Mouse (Mus musculus) liver, embryonic 14.5 days (tissue): Measurements from ENCODE around the gene Ppp1r14b. TPM values are rescaled to one million over a fixed set of nuclear protein-coding genes. Genes with fewer than 3 reads are reported as not detected.
A peak's percentile ranks its signal among the peaks of the same experiment; 100 is the strongest.

Experiments
- ATAC-seq: fragments of 200-750 bp; cut with Nextera tagmentation; 2 replicates; pipeline ENCODE4 v1.8.0; 2017; ENCODE audit warnings: moderate number of reproducible peaks, mild to moderate bottlenecking, moderate library complexity; ENCODE audit not compliant: insufficient read depth
- DNase-seq, 3 experiments: peaks; one replicate each; pipeline ENCODE4 v3.0.0-alpha.2; 2012 to 2013; ENCODE audit warnings: low read depth in 3 of 3, low spot score in 3 of 3
- H3K27ac ChIP-seq: fragments of 300-500 bp; sonication (generic); 2 replicates; pipeline ENCODE4 v1.5.1; 2014; ENCODE audit warnings: moderate library complexity, mild to moderate bottlenecking, control low read depth, inconsistent platforms
- H3K27me3 ChIP-seq: fragments of 300-500 bp; sonication (generic); 2 replicates; pipeline ENCODE4 v1.6.1; 2014; ENCODE audit warnings: mild to moderate bottlenecking, low read length, moderate library complexity; ENCODE audit not compliant: control insufficient read depth, insufficient read depth
- H3K36me3 ChIP-seq: fragments of 300-500 bp; sonication (generic); replicated peaks from 2 replicates; pipeline ENCODE4 v1.6.1; 2014; ENCODE audit warnings: low read depth; ENCODE audit not compliant: control insufficient read depth, insufficient read depth
- H3K4me1 ChIP-seq, 2 experiments: fragments of 200-500 bp in 1 of 2; fragments of 300-500 bp in 1 of 2; sonication (generic) in 1 of 2; replicated peaks; 2 replicates each; pipeline ENCODE4 v1.6.1; 2012 to 2014; ENCODE audit warnings: antibody characterized with exemption in 1 of 2, inconsistent platforms in 1 of 2, low read length in 1 of 2; ENCODE audit not compliant: control insufficient read depth in 2 of 2, insufficient read depth in 2 of 2
- H3K4me2 ChIP-seq: fragments of 300-500 bp; sonication (generic); 2 replicates; pipeline ENCODE4 v1.6.1; 2014; ENCODE audit warnings: low read depth, mild to moderate bottlenecking, control low read depth, moderate library complexity
- H3K4me3 ChIP-seq, 2 experiments: fragments of 200-500 bp in 1 of 2; fragments of 300-500 bp in 1 of 2; sonication (generic) in 1 of 2; 2 replicates each; pipeline ENCODE4 v1.5.1; 2012 to 2014; ENCODE audit warnings: low read depth in 2 of 2, low read length in 2 of 2, mild to moderate bottlenecking in 2 of 2, control low read depth in 1 of 2, inconsistent platforms in 1 of 2, moderate library complexity in 1 of 2; ENCODE audit not compliant: insufficient read depth in 1 of 2
- H3K9ac ChIP-seq: fragments of 300-500 bp; sonication (generic); replicated peaks from 2 replicates; pipeline ENCODE4 v1.6.1; 2014; ENCODE audit warnings: mild to moderate bottlenecking, control low read depth, moderate library complexity
- H3K9me3 ChIP-seq: fragments of 300-500 bp; sonication (generic); 2 replicates; pipeline ENCODE4 v1.6.1; 2016; ENCODE audit warnings: low read length, mixed read lengths; ENCODE audit not compliant: control insufficient read depth
- CTCF ChIP-seq: IDR thresholded peaks from 2 replicates; pipeline ENCODE4 v1.5.1; 2016; ENCODE audit warnings: antibody characterized with exemption, low read depth, control low read depth
- EP300 ChIP-seq: IDR thresholded peaks from 2 replicates; pipeline ENCODE4 v1.6.1; 2016; ENCODE audit warnings: antibody characterized with exemption, low read depth
- WGBS: fragments of 180-500 bp; shearing (Covaris S2); extraction: QIAGEN DNeasy Blood & Tissue Kit; methylation state at CpG from one replicate; pipeline ENCODE4 v1.1.7; 2014; ENCODE audit not compliant: insufficient replicate concordance; 5-methylcytosine and 5-hydroxymethylcytosine counted together
- polyA plus RNA-seq, 2 experiments: library from polyadenylated mRNA; depleted of rRNA in 1 of 2; stranded (reverse) in 1 of 2; unstranded in 1 of 2; fragments of >200 nt; fragmentation: Nextera tagmentation in 1 of 2; extraction: Ambion mirVana in 1 of 2; gene quantifications; 2 replicates each; pipeline versions ENCODE4 v1.2.1 to v1.2.3; 2012 to 2014

The Ppp1r14b gene
- polyA plus RNA-seq, 2 experiments = 69.6 to 74.0 TPM

GRCm38 (mm10) chr19:6979486-6980380 is 5.0 kb downstream of the Ppp1r14b start:
- DNase-seq (peak; percentile 98), ATAC-seq (peak; percentile 85)
- no peaks in the 10 kb centered on the region for H3K9me3 ChIP-seq
- H3K27ac ChIP-seq = peak overlapping the region; percentile 63
- WGBS = under 1% methylated on average over 59 of the region's 59 CpGs
- H3K27me3 ChIP-seq = no peaks in the 10 kb centered on the region
- H3K4me1 ChIP-seq = peaks cover 7 to 21% of the 10 kb centered on the region in 2 experiments; a peak in 3 of 4 replicates
- peak overlapping the region; percentile 83 to 93 for H3K4me3 ChIP-seq
- TF ChIP-seq CTCF = peak; percentile 82
- no peak for TF ChIP-seq EP300
- H3K36me3 ChIP-seq = peaks cover 6% of the 10 kb centered on the region
- peak overlapping the region; percentile 75 for H3K9ac ChIP-seq
- H3K4me2 ChIP-seq = peak overlapping the region; percentile 90

- ATAC-seq = peak; percentile 82
- Histone ChIP-seq H3K36me3 (peaks cover 6% of the 10 kb centered on the region), H3K4me3 (peak within 1 kb of the TSS; percentile 83 to 93), H3K27me3 (no peaks in the 10 kb centered on the region), H3K9me3 (no peaks in the 10 kb centered on the region), H3K4me2 (peak within 1 kb of the TSS; percentile 90), H3K9ac (peak within 1 kb of the TSS; percentile 75), H3K27ac (peak within 1 kb of the TSS; percentile 74), H3K4me1 (peaks cover 7 to 21% of the 10 kb centered on the region in 2 experiments; a peak in 3 of 4 replicates)
- no peak for TF ChIP-seq CTCF
- no peak for TF ChIP-seq EP300
- DNase-seq = peak; percentile 97 to 98 (median 98)
- WGBS = under 1% methylated on average over 38 of the region's 38 CpGs
Observed at GRCm38 (mm10) chr19:6980381-6981093, 5.8 kb downstream of the Ppp1r14b start, which contains the start of gene Fkbp2. Fkbp2 (minus strand) TSS chr19:6980501.

- no peaks in the 10 kb centered on the region for H3K27me3 ChIP-seq
- DNase-seq (no peak), ATAC-seq (no peak)
- H3K9ac ChIP-seq = no peak overlapping the region
- peak overlapping the region; percentile 90 for H3K4me2 ChIP-seq
- WGBS = 87% methylated on average over 4 of the region's 4 CpGs
- H3K9me3 ChIP-seq = no peaks in the 10 kb centered on the region
- peaks cover 6% of the 10 kb centered on the region for H3K36me3 ChIP-seq
- peaks cover 11 to 27% of the 10 kb centered on the region in 2 experiments for H3K4me1 ChIP-seq
- H3K27ac ChIP-seq = no peak overlapping the region
- no peak for TF ChIP-seq CTCF
- TF ChIP-seq EP300 = no peak
- H3K4me3 ChIP-seq = peak overlapping the region in 1 of 2 experiments; percentile 83; a peak in 2 of 4 replicates
Observed at GRCm38 (mm10) chr19:6981465-6981864, 6.7 kb downstream of the Ppp1r14b start.

- Histone ChIP-seq H3K4me3 (no peak overlapping the region), H3K36me3 (no peaks in the 10 kb centered on the region), H3K4me2 (no peak overlapping the region), H3K27ac (no peak overlapping the region), H3K27me3 (no peaks in the 10 kb centered on the region), H3K9me3 (no peaks in the 10 kb centered on the region), H3K9ac (no peak overlapping the region), H3K4me1 (peaks cover 15 to 25% of the 10 kb centered on the region in 2 experiments)
- no peak for ATAC-seq
- no peak for TF ChIP-seq CTCF
- no peak for TF ChIP-seq EP300
- DNase-seq = no peak
- WGBS = 87% methylated on average over 5 of the region's 5 CpGs
Observed at GRCm38 (mm10) chr19:6983621-6984020, 8.9 kb downstream of the Ppp1r14b start.
